Mouse (Mus musculus) midbrain, embryonic 11.5 days (tissue): ENCODE results near the gene Cblb. TPM values are rescaled to one million over a fixed set of nuclear protein-coding genes. Genes with fewer than 3 reads are reported as not detected.
A peak's percentile ranks its signal among the peaks of the same experiment; 100 is the strongest.

ENCODE experiments used
- ATAC-seq: fragments of 200-750 bp; cut with Nextera tagmentation; 2 replicates; pipeline ENCODE4 v1.8.0; 2017; ENCODE audit warnings: moderate TSS enrichment, moderate library complexity; ENCODE audit not compliant: low FRiP score
- DNase-seq: peaks from one replicate; pipeline ENCODE4 v3.0.0; 2015; ENCODE audit warnings: low spot score; ENCODE audit errors: missing footprints
- H3K27ac ChIP-seq: fragments of 300-500 bp; sonication (generic); 2 replicates; pipeline ENCODE4 v1.5.1; 2014; ENCODE audit warnings: low read depth, low read length
- H3K27me3 ChIP-seq: fragments of 300-500 bp; sonication (generic); 2 replicates; pipeline ENCODE4 v1.6.1; 2014; ENCODE audit warnings: mild to moderate bottlenecking, low read length, moderate library complexity, mixed read lengths; ENCODE audit not compliant: control insufficient read depth, insufficient read depth
- H3K36me3 ChIP-seq: fragments of 300-500 bp; sonication (generic); 2 replicates; pipeline ENCODE4 v1.6.1; 2014; ENCODE audit warnings: mild to moderate bottlenecking, low read length, moderate library complexity, mixed read lengths; ENCODE audit not compliant: control insufficient read depth, insufficient read depth
- H3K4me1 ChIP-seq: fragments of 300-500 bp; sonication (generic); 2 replicates; pipeline ENCODE4 v1.6.1; 2014; ENCODE audit warnings: low read length; ENCODE audit not compliant: control insufficient read depth, insufficient read depth
- H3K4me2 ChIP-seq: fragments of 300-500 bp; sonication (generic); 2 replicates; pipeline ENCODE4 v1.6.1; 2014; ENCODE audit warnings: mild to moderate bottlenecking, moderate library complexity
- H3K4me3 ChIP-seq: fragments of 300-500 bp; sonication (generic); 2 replicates; pipeline ENCODE4 v1.5.1; 2014; ENCODE audit warnings: low read depth, low read length
- H3K9ac ChIP-seq: fragments of 300-500 bp; sonication (generic); 2 replicates; pipeline ENCODE4 v1.6.1; 2014; ENCODE audit warnings: low read length
- H3K9me3 ChIP-seq: fragments of 300-500 bp; sonication (generic); 2 replicates; pipeline ENCODE4 v1.6.1; 2016; ENCODE audit warnings: low read length; ENCODE audit not compliant: control insufficient read depth
- WGBS: fragments of 180-500 bp; shearing (Covaris S2); extraction: QIAGEN DNeasy Blood & Tissue Kit; methylation state at CpG from one replicate; pipeline ENCODE4 v1.1.7; 2014; 5-methylcytosine and 5-hydroxymethylcytosine counted together
- polyA plus RNA-seq: library from polyadenylated mRNA; unstranded; fragments of >200 nt; fragmentation: Nextera tagmentation; extraction: Ambion mirVana; gene quantifications from 2 replicates; pipeline ENCODE4 v1.2.1, GENCODE M21; 2014

Gene Cblb
- polyA plus RNA-seq, 1 experiment from 2014 or later: 38.6 TPM

DNA sequence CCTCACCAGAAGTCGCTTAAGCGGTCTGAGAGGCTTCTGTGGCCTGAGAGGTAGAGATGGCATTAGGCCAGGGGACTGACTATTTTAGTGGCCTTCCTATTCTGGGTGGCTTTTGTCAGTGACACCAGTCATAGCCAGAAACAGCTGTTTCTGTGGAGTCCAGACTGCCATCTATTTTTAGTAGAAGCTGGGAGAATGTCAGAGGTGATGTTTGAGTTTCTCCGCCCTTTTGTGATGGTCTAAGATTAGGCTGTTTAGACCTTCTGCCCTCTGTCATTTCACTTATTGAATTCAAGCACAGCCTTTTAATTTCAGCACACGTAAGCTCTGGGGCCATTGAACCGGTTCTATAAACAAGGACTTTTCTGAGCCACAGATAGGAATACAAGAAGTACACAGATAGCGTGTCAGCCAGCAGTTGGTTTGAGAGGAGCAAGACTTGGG lies 40.8 kb downstream of the Cblb start:
- Histone ChIP-seq H3K9me3 (no peaks in the 10 kb centered on the region), H3K36me3 (no peaks in the 10 kb centered on the region), H3K27me3 (no peaks in the 10 kb centered on the region), H3K4me3 (no peak overlapping the region), H3K4me1 (peaks cover 8% of the 10 kb centered on the region), H3K4me2 (no peak overlapping the region), H3K27ac (no peak overlapping the region), H3K9ac (no peak overlapping the region)
- 73% methylated on average over 6 of the region's 6 CpGs for WGBS
- ATAC-seq: peak; percentile 45; the same call in 1 of the 2 replicates
- DNase-seq: no peak

DNA sequence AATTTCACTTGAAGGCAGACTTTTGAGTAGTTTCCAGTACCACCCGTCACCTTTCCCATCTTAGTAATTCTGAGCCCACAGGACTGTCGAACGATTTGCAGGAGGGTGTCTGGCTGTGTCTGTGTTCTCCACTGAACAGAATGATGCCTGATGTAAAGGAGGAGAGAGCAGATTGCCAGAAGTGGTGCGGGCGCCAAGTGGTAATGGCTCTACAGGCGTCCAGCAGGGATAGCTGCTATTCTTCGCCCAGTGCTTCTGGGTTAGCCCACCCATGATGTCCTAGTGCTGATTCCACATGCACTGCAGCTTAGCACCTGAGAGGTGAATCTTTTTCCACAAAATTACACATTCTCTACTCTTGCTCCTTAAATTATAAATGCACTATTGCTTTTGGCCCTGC lies 45.6 kb downstream of the Cblb start:
- H3K4me2 ChIP-seq: no peak overlapping the region
- H3K4me3 ChIP-seq: no peak overlapping the region
- no peaks in the 10 kb centered on the region for H3K36me3 ChIP-seq
- no peaks in the 10 kb centered on the region for H3K9me3 ChIP-seq
- 90% methylated on average over 7 of the region's 7 CpGs for WGBS
- ATAC-seq (no peak), DNase-seq (no peak)
- H3K9ac ChIP-seq: no peak overlapping the region
- no peaks in the 10 kb centered on the region for H3K27me3 ChIP-seq
- H3K27ac ChIP-seq: no peak overlapping the region
- peaks cover under 1% of the 10 kb centered on the region; the same call in 1 of the 2 replicates for H3K4me1 ChIP-seq

DNA sequence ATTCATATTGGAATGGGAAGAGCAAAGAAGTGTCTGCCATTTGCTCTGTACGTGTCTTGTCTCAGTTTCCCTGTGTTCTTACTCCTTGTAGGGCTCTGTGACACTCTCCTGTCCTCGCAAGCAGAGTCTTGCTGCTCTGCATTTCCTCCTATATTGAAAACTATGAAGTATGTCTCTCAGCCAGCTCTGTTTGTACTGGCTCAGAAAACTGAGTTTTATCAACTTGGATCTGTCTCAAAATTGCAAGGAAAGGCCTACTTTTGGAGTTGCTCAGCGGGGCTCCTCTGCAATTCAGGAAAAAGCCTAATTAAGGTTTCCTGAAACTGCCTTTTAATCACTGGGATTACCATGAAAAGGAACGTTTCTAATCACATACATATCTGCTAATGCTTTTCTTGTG lies 46.9 kb downstream of the Cblb start:
- 85% methylated on average over 4 of the region's 4 CpGs for WGBS

DNA sequence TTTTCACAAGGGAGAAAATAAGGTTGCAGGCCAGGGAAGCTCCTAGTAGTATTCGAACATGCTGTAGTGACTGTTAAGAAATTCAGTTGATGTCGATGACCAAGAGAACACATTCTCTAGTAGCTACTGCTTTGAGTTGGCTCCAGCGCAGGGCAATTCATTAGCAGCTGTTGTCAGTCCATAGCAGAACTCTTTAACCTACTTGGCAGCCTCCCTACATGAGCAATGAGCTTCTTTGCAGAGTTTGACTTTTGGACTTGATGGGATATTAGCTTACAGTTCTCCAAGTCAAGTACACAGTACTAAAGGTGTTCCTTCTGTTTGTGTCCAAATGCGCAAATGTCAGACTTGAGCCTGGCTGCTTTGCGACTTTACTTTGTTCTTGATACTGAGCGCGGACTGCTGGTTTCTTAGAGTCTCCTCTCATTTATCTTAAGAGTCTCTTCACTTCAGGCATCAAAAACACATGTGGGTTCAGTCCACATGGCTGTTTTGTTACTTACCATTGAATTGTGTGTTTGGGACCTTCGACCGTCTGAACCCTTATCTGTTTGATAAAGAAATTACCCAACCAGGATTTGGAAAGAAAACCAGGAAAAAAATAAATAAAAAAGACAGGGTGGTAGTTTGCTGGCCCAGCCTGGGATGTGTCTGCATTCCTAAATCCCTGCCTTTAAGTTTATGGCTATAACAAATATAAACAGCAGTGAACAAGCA lies 47.9 kb downstream of the Cblb start:
- Histone ChIP-seq H3K4me3 (no peak overlapping the region), H3K27me3 (no peaks in the 10 kb centered on the region), H3K4me2 (no peak overlapping the region), H3K36me3 (no peaks in the 10 kb centered on the region), H3K9ac (no peak overlapping the region), H3K27ac (no peak overlapping the region), H3K9me3 (no peaks in the 10 kb centered on the region), H3K4me1 (no peaks in the 10 kb centered on the region)
- no peak for DNase-seq
- ATAC-seq: no peak
- 93% methylated on average over 9 of the region's 9 CpGs for WGBS

More for the DNA sequence above, 46.9 kb downstream of the Cblb start:
- H3K27ac ChIP-seq: no peak overlapping the region
- H3K36me3 ChIP-seq: no peaks in the 10 kb centered on the region
- no peaks in the 10 kb centered on the region for H3K4me1 ChIP-seq
- no peaks in the 10 kb centered on the region for H3K9me3 ChIP-seq
- DNase-seq: no peak
- no peak overlapping the region for H3K4me2 ChIP-seq
- no peak overlapping the region for H3K9ac ChIP-seq
- no peaks in the 10 kb centered on the region for H3K27me3 ChIP-seq
- H3K4me3 ChIP-seq: no peak overlapping the region
- ATAC-seq: no peak

DNA sequence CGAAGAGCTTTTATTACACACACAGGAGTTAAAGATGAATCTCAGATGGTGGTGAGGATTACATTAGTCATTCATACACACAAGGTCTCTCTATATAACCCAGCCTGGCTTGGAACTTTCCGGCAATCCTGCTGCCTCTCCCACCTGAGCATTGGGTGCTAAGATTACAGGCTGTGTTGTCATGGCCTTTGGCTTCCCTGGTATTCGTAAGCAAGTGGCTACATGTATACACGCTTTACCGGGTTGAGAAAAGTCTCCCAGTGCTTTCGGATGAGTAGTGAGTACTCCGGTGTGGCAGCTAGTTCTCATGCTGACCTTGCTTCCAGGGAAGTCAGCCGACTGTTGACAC lies 48.4 kb downstream of the Cblb start:
- Histone ChIP-seq H3K4me2 (no peak overlapping the region), H3K36me3 (no peaks in the 10 kb centered on the region), H3K4me3 (no peak overlapping the region), H3K27ac (no peak overlapping the region), H3K9me3 (no peaks in the 10 kb centered on the region), H3K27me3 (no peaks in the 10 kb centered on the region), H3K4me1 (no peaks in the 10 kb centered on the region), H3K9ac (no peak overlapping the region)
- ATAC-seq: no peak
- no peak for DNase-seq
- WGBS: 91% methylated on average over 8 of the region's 8 CpGs

DNA sequence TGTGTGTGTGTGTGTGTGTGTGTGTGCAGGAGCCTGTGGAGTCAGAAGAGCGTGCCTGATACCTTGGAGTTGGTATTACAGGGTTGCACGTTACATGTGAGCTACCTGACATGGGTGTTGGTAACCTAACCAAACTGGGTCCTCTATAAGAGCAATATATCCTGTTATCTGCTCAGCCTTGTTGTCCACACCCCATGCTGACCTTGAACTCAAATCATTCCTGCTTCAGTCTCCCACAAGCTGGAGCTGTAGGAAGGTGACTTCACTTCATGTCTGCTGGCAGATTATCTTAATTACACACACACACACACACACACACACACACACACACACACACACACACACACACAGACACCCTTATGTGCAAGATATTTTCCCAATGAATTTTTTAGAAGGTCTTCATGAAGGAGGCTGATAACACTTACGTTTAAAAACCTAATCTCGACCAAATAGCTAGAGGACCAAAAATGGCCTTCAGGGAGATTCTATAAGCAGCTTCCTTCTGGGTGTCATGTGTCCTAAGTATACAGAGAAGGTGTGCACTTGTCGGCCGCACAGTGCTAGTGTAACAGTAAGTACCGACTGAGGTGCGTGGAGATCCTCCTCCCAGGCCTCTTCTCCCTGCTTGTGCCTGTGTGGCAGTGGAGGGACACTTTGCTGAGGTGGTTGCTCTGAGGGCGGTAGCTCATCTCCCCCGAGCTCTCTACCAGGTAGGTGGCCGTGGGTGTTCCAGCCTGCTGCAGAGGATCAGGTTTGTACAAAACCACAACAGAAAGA lies 49.8 kb downstream of the Cblb start:
- Histone ChIP-seq H3K27ac (no peak overlapping the region), H3K4me3 (no peak overlapping the region), H3K36me3 (no peaks in the 10 kb centered on the region), H3K27me3 (no peaks in the 10 kb centered on the region), H3K4me1 (no peaks in the 10 kb centered on the region), H3K9ac (no peak overlapping the region), H3K4me2 (no peak overlapping the region), H3K9me3 (no peaks in the 10 kb centered on the region)
- DNase-seq (no peak), ATAC-seq (no peak)
- WGBS: 90% methylated on average over 11 of the region's 11 CpGs

DNA sequence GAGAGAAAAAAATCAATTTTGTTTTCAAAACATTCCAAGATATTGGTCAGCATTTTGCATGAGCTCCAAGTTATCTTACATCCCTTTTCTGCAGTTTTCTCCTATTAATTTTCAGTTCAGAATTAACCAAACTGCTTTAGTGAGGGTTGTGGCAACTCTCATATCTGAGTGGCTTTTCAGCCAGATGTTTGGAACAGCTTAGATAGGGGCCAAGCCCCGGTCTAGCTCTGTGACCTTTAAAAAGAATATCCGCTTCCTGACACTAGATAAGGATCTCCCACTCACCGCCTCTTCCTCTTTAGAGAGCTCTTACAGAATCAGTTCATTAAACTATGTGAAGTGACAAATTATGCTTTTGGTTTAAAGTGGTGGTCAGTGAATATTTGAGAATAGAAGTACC lies 50.7 kb downstream of the Cblb start:
- Histone ChIP-seq H3K4me3 (no peak overlapping the region), H3K27ac (no peak overlapping the region), H3K36me3 (no peaks in the 10 kb centered on the region), H3K9ac (no peak overlapping the region), H3K27me3 (no peaks in the 10 kb centered on the region), H3K9me3 (no peaks in the 10 kb centered on the region), H3K4me1 (no peaks in the 10 kb centered on the region), H3K4me2 (no peak overlapping the region)
- 80% methylated on average over 3 of the region's 3 CpGs for WGBS
- DNase-seq (no peak), ATAC-seq (no peak)

DNA sequence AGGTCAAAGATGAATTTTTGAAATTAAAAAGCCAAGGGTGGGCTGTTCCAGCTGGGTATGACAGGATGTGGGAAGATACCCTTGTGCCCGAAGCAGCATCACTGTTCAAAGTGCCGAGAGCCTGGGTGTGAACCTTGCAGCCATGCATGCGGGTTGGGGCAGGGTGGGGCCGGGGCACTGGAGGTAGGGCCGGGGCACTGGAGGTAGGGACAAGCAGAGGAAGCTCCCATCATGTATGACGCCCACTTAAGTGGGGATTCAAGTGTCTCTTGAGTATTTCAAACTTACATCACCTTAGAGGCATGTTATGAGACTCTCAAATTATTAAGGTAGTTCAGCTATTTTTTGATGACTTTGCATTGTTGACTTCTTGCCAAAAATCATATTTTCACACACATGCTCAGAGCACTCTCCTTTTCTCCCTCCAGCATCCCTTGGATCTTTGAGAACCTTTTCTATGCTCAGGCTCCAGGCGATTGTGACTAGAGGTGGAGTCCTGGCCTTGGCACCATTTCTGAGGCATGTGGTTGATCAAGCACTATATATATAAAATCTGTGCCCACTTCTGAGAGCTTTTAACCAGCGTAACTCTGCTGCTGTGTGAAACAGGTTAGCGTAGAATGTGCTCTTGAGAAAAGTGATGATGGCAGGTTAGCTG lies 55.9 kb downstream of the Cblb start:
- H3K4me3 ChIP-seq: no peak overlapping the region
- DNase-seq (no peak), ATAC-seq (no peak)
- no peak overlapping the region for H3K9ac ChIP-seq
- no peaks in the 10 kb centered on the region for H3K36me3 ChIP-seq
- no peak overlapping the region for H3K4me2 ChIP-seq
- no peak overlapping the region for H3K27ac ChIP-seq
- no peaks in the 10 kb centered on the region for H3K9me3 ChIP-seq
- WGBS: 89% methylated on average over 9 of the region's 9 CpGs
- H3K4me1 ChIP-seq: no peaks in the 10 kb centered on the region
- no peaks in the 10 kb centered on the region for H3K27me3 ChIP-seq

DNA sequence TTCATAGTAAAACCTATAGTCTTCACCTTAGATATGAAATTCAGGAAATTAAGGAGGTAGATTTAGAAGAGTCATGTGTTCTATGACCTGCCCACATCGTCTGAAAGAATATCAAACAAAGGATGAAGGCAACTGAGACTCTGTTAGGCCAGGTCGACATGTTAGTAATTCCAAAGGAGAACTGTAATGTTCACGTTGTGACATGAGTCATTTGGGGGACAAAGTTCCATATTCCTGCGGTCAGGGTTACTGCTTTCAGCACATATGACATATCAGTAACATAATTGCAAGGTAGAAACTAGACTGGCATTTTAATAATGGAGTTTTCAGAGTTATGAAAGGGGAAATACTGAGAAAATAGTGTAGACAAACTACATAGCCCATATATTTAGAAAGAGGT lies 58.3 kb downstream of the Cblb start:
- no peaks in the 10 kb centered on the region for H3K27me3 ChIP-seq
- H3K9ac ChIP-seq: no peak overlapping the region
- WGBS: 91% methylated on average over 4 of the region's 4 CpGs
- H3K36me3 ChIP-seq: no peaks in the 10 kb centered on the region
- no peaks in the 10 kb centered on the region for H3K9me3 ChIP-seq
- no peak overlapping the region for H3K4me3 ChIP-seq
- no peaks in the 10 kb centered on the region for H3K4me1 ChIP-seq
- no peak overlapping the region for H3K27ac ChIP-seq
- DNase-seq (no peak), ATAC-seq (no peak)
- no peak overlapping the region for H3K4me2 ChIP-seq
